Mouse (Mus musculus) adrenal gland, postnatal 10 days (tissue): ENCODE results near the gene Cend1. TPM values are rescaled to one million over a fixed set of nuclear protein-coding genes. Genes with fewer than 3 reads are reported as not detected.
A peak's percentile ranks its signal among the peaks of the same experiment; 100 is the strongest.

Experiments used
- DNase-seq: peaks from one replicate; pipeline ENCODE4 v3.0.0; 2021; ENCODE audit warnings: mixed read lengths
- long read RNA-seq, 2 experiments: library from polyadenylated mRNA; stranded (forward); transcript quantifications; one replicate each; pipeline ENCODE4 v2.0.0; 2021
- total RNA-seq, 2 experiments: library from RNA; stranded (reverse); gene quantifications; 2 replicates each; pipeline ENCODE4 v1.2.3; 2021

The Cend1 gene
- total RNA-seq, result 1 to 10 TPM; 2.5 to 6.4 TPM
- long read RNA-seq, experiment 1, partial matches to known transcripts, result 1 of 2 reads
- long read RNA-seq, experiment 1, other reads (novel, unspliced or antisense), result 0 of 2 reads
- long read RNA-seq, experiment 2, partial matches to known transcripts, result 0 of 1 reads
- long read RNA-seq, experiment 2, other reads (novel, unspliced or antisense), result 0 of 1 reads

GRCm38 (mm10) chr7:141429310-141429709, at the start of gene Cend1:
Gene Cend1 (minus strand): TSS chr7:141429491.
- peak; percentile 60 for DNase-seq

- no peak for DNase-seq
These were observed 49.0 kb upstream of the Cend1 start for GRCm38 (mm10) chr7:141478270-141478748.

GRCm38 (mm10) chr7:141477578-141478269, 48.4 kb upstream of the Cend1 start:
- DNase-seq, result no peak

GRCm38 (mm10) chr7:141476981-141477370, 47.7 kb upstream of the Cend1 start:
- DNase-seq, result no peak

- DNase-seq, result peak; percentile 91
These were observed 47.1 kb upstream of the Cend1 start for GRCm38 (mm10) chr7:141476226-141476980.

- DNase-seq, result no peak
These were observed 46.5 kb upstream of the Cend1 start for GRCm38 (mm10) chr7:141475805-141476158.

- DNase-seq, result peak; percentile 89
These were observed 45.9 kb upstream of the Cend1 start, which contains the start of the genes Polr2l and Tspan4 for GRCm38 (mm10) chr7:141475011-141475804. Gene Polr2l (minus strand): TSS chr7:141475132. Gene Tspan4 (plus strand): TSS chr7:141475240.

- no peak for DNase-seq
These were observed 44.9 kb upstream of the Cend1 start for GRCm38 (mm10) chr7:141474160-141474559.

- no peak for DNase-seq
These were observed 43.5 kb upstream of the Cend1 start for GRCm38 (mm10) chr7:141472763-141473162.

- no peak for DNase-seq
These were observed 42.9 kb upstream of the Cend1 start for GRCm38 (mm10) chr7:141472226-141472625.

- DNase-seq, result no peak
These were observed 41.9 kb upstream of the Cend1 start for GRCm38 (mm10) chr7:141471236-141471635.

- no peak for DNase-seq
These were observed 41.3 kb upstream of the Cend1 start for GRCm38 (mm10) chr7:141470637-141470944.

- no peak for DNase-seq
These were observed 40.8 kb upstream of the Cend1 start for GRCm38 (mm10) chr7:141469901-141470636.

GRCm38 (mm10) chr7:141469352-141469751, 40.1 kb upstream of the Cend1 start:
- no peak for DNase-seq

- peak; percentile 88 for DNase-seq
These were observed 39.4 kb upstream of the Cend1 start for GRCm38 (mm10) chr7:141468522-141469211.

GRCm38 (mm10) chr7:141468164-141468521, 38.9 kb upstream of the Cend1 start:
- no peak for DNase-seq

GRCm38 (mm10) chr7:141467230-141468030, 38.1 kb upstream of the Cend1 start, which contains the start of gene Cd151:
Gene Cd151 (plus strand): TSS chr7:141467392.
- DNase-seq, result peak; percentile 96

GRCm38 (mm10) chr7:141466607-141467148, 37.4 kb upstream of the Cend1 start:
- no peak for DNase-seq

GRCm38 (mm10) chr7:141466045-141466394, 36.7 kb upstream of the Cend1 start:
- DNase-seq, result no peak
